Mouse (Mus musculus) G1E (cell line): ENCODE measurements around the gene Tac2. TPM values are rescaled to one million over a fixed set of nuclear protein-coding genes. Genes with fewer than 3 reads are reported as not detected.

Source experiments
- ATAC-seq: 2 replicates; pipeline ENCODE4 v1.8.0; 2016; ENCODE audit warnings: mild to moderate bottlenecking; ENCODE audit not compliant: insufficient number of reproducible peaks, poor library complexity, low FRiP score, severe bottlenecking; ENCODE audit errors: extremely low read depth
- DNase-seq: peaks from one replicate; pipeline ENCODE4 v3.0.0; 2012; ENCODE audit warnings: low spot score
- H3K27me3 ChIP-seq: 2 replicates; pipeline ENCODE4 v1.6.1; 2012; ENCODE audit warnings: mild to moderate bottlenecking, low read length, inconsistent platforms; ENCODE audit not compliant: insufficient read depth
- H3K36me3 ChIP-seq: replicated peaks from 2 replicates; pipeline ENCODE3; 2012; ENCODE audit warnings: mild to moderate bottlenecking, inconsistent platforms
- H3K4me1 ChIP-seq: 2 replicates; pipeline ENCODE4 v1.6.1; 2012; ENCODE audit warnings: low read depth, low read length, inconsistent platforms, mixed read lengths; ENCODE audit not compliant: insufficient read depth
- H3K4me3 ChIP-seq: 2 replicates; pipeline ENCODE4 v1.5.1; 2012; ENCODE audit warnings: low read depth, mild to moderate bottlenecking, inconsistent platforms, low read length, moderate library complexity, mixed read lengths
- H3K9me3 ChIP-seq: replicated peaks from 2 replicates; pipeline ENCODE4 v1.6.1; 2012; ENCODE audit warnings: inconsistent platforms
- CTCF ChIP-seq: IDR thresholded peaks from 2 replicates; pipeline ENCODE4 v1.5.1; 2012; ENCODE audit warnings: low read depth, low read length, inconsistent platforms, mixed read lengths
- GATA1 ChIP-seq: IDR thresholded peaks from 2 replicates; pipeline ENCODE4 v1.6.1; 2012; ENCODE audit warnings: borderline replicate concordance, low read length, inconsistent platforms, mixed read lengths
- GATA2 ChIP-seq: IDR thresholded peaks from 2 replicates; pipeline ENCODE4 v1.6.1; 2012; ENCODE audit warnings: low read depth, low read length, inconsistent platforms, borderline replicate concordance
- POLR2AphosphoS5 ChIP-seq: IDR thresholded peaks from 2 replicates; pipeline ENCODE4 v1.6.1; 2012; ENCODE audit warnings: low read depth, low read length, inconsistent platforms; ENCODE audit not compliant: insufficient replicate concordance
- TAL1 ChIP-seq: conservative IDR thresholded peaks from 2 replicates; pipeline ENCODE4 v1.6.1; 2012; ENCODE audit warnings: low read depth, low read length, inconsistent platforms, mixed read lengths
- polyA plus RNA-seq: library from polyadenylated mRNA; stranded (reverse); fragments of >175 nt; gene quantifications from 2 replicates; pipeline ENCODE4 v1.2.3, GENCODE M21; 2012
- total RNA-seq, 2 experiments: library from RNA; stranded (forward) in 1 of 2; stranded (reverse) in 1 of 2; fragments of 200-1000 nt in 1 of 2; fragments of >200 nt in 1 of 2; fragmentation: Nextera tagmentation in 1 of 2; gene quantifications; 2 replicates each; pipeline ENCODE4 v1.2.3; 2014 to 2017

The Tac2 gene
- total and polyA plus RNA-seq, 3 experiments, result not detected

GRCm38 (mm10) chr10:127736266-127736665 lies 12.0 kb downstream of the Tac2 start:
- no peak for DNase-seq
- Histone ChIP-seq H3K9me3 (peaks cover 5% of the 10 kb centered on the region), H3K4me1 (peaks cover 83% of the 10 kb centered on the region), H3K36me3 (peaks cover 3% of the 10 kb centered on the region), H3K4me3 (no peak overlapping the region), H3K27me3 (no peaks in the 10 kb centered on the region)
- TF ChIP-seq POLR2AphosphoS5 (no peak), CTCF (no peak), GATA1 (no peak), GATA2 (no peak), TAL1 (no peak)
- ATAC-seq, result no peak

GRCm38 (mm10) chr10:127736916-127737315 lies 12.6 kb downstream of the Tac2 start:
- TF ChIP-seq GATA2 (no peak), CTCF (no peak), POLR2AphosphoS5 (no peak), TAL1 (no peak), GATA1 (no peak)
- peak overlapping the region; percentile 25; the same call in 1 of the 2 replicates for H3K4me3 ChIP-seq
- ATAC-seq (peak; percentile 50), DNase-seq (no peak)
- H3K9me3 ChIP-seq, result peaks cover 5% of the 10 kb centered on the region
- no peaks in the 10 kb centered on the region for H3K27me3 ChIP-seq
- H3K4me1 ChIP-seq, result peaks cover 84% of the 10 kb centered on the region
- H3K36me3 ChIP-seq, result peaks cover 10% of the 10 kb centered on the region

GRCm38 (mm10) chr10:127737552-127737951 lies 13.3 kb downstream of the Tac2 start:
- Histone ChIP-seq H3K36me3 (peaks cover 16% of the 10 kb centered on the region), H3K4me3 (peak overlapping the region; percentile 25; the same call in 1 of the 2 replicates), H3K27me3 (no peaks in the 10 kb centered on the region), H3K4me1 (peaks cover 85% of the 10 kb centered on the region), H3K9me3 (peaks cover 8% of the 10 kb centered on the region)
- TF ChIP-seq GATA2 (no peak), POLR2AphosphoS5 (no peak), CTCF (no peak), TAL1 (no peak), GATA1 (no peak)
- DNase-seq (no peak), ATAC-seq (no peak)

GRCm38 (mm10) chr10:127738151-127738882 lies 14.0 kb downstream of the Tac2 start:
- peak; percentile 52 for ATAC-seq

GRCm38 (mm10) chr10:127739083-127739660 lies 14.9 kb downstream of the Tac2 start, which contains the start of gene Zbtb39:
TSS of gene Zbtb39 (plus strand) at chr10:127739538.
- Histone ChIP-seq H3K27me3 (no peaks in the 10 kb centered on the region), H3K36me3 (peaks cover 32% of the 10 kb centered on the region), H3K4me3 (peak within 1 kb of the TSS; percentile 92), H3K4me1 (peaks cover 85% of the 10 kb centered on the region), H3K9me3 (peaks cover 13% of the 10 kb centered on the region)
- DNase-seq (peak; percentile 82), ATAC-seq (0 out of 2 replicates have a peak, but pooled peaks have one; percentile 12)
- TF ChIP-seq CTCF (0 out of 2 replicates have a peak, but pooled peaks have one; percentile 32), GATA1 (no peak)

More at GRCm38 (mm10) chr10:127738151-127738882, 14.0 kb downstream of the Tac2 start:
- no peaks in the 10 kb centered on the region for H3K27me3 ChIP-seq
- H3K36me3 ChIP-seq, result peaks cover 24% of the 10 kb centered on the region
- H3K4me3 ChIP-seq, result peak overlapping the region; percentile 92; the same call in 1 of the 2 replicates
- DNase-seq, result peak; percentile 59
- peaks cover 13% of the 10 kb centered on the region for H3K9me3 ChIP-seq
- peaks cover 89% of the 10 kb centered on the region for H3K4me1 ChIP-seq
- TF ChIP-seq CTCF (peak; percentile 42; the same call in 1 of the 2 replicates), POLR2AphosphoS5 (no peak)

GRCm38 (mm10) chr10:127739661-127740161 lies 15.4 kb downstream of the Tac2 start:
- TF ChIP-seq TAL1 (no peak), POLR2AphosphoS5 (no peak), GATA2 (no peak), GATA1 (no peak), CTCF (no peak)
- Histone ChIP-seq H3K36me3 (peaks cover 38% of the 10 kb centered on the region), H3K4me3 (peak overlapping the region; percentile 92), H3K4me1 (peaks cover 86% of the 10 kb centered on the region), H3K27me3 (no peaks in the 10 kb centered on the region), H3K9me3 (peaks cover 13% of the 10 kb centered on the region)
- DNase-seq, result peak; percentile 44
- ATAC-seq, result no peak
